Mouse (Mus musculus) liver, embryonic 16.5 days (tissue): ENCODE measurements around the gene Trim7. TPM values are rescaled to one million over a fixed set of nuclear protein-coding genes. Genes with fewer than 3 reads are reported as not detected.
"Not testable (repeated sequence)": the region's sequence is repeated elsewhere in the genome, so short reads cannot be mapped to it uniquely, and the experiment has no call there.

Experiments used
- ATAC-seq: fragments of 200-750 bp; cut with Nextera tagmentation; 2 replicates; pipeline ENCODE4 v1.8.0; 2017; ENCODE audit warnings: low read depth, mild to moderate bottlenecking, moderate number of reproducible peaks, moderate library complexity
- H3K27ac ChIP-seq: fragments of 300-500 bp; sonication (generic); 2 replicates; pipeline ENCODE4 v1.5.1; 2014; ENCODE audit warnings: mild to moderate bottlenecking, low read length
- H3K27me3 ChIP-seq: fragments of 300-500 bp; sonication (generic); 2 replicates; pipeline ENCODE4 v1.6.1; 2014; ENCODE audit warnings: low read depth, low read length, mixed read lengths; ENCODE audit not compliant: control insufficient read depth, insufficient read depth
- H3K36me3 ChIP-seq: fragments of 300-500 bp; sonication (generic); 2 replicates; pipeline ENCODE4 v1.6.1; 2014; ENCODE audit warnings: mild to moderate bottlenecking; ENCODE audit not compliant: control insufficient read depth, insufficient read depth
- H3K4me1 ChIP-seq: fragments of 300-500 bp; sonication (generic); 2 replicates; pipeline ENCODE4 v1.6.1; 2014; ENCODE audit warnings: low read depth, low read length, mixed read lengths; ENCODE audit not compliant: control insufficient read depth
- H3K4me2 ChIP-seq: fragments of 300-500 bp; sonication (generic); 2 replicates; pipeline ENCODE4 v1.6.1; 2014; ENCODE audit warnings: low read depth, low read length, mixed read lengths
- H3K4me3 ChIP-seq: fragments of 300-500 bp; sonication (generic); 2 replicates; pipeline ENCODE4 v1.5.1; 2014; ENCODE audit warnings: low read depth, mild to moderate bottlenecking, low read length
- H3K9ac ChIP-seq: fragments of 300-500 bp; sonication (generic); 2 replicates; pipeline ENCODE4 v1.6.1; 2014; ENCODE audit warnings: low read depth, low read length
- H3K9me3 ChIP-seq: fragments of 300-500 bp; sonication (generic); replicated peaks from 2 replicates; pipeline ENCODE4 v1.6.1; 2016; ENCODE audit warnings: low read length; ENCODE audit not compliant: control insufficient read depth
- WGBS: fragments of 180-500 bp; shearing (Covaris S2); extraction: QIAGEN DNeasy Blood & Tissue Kit; methylation state at CpG from one replicate; pipeline ENCODE4 v1.1.7; 2014; ENCODE audit not compliant: insufficient replicate concordance; 5-methylcytosine and 5-hydroxymethylcytosine counted together
- polyA plus RNA-seq: library from polyadenylated mRNA; unstranded; fragments of >200 nt; fragmentation: Nextera tagmentation; extraction: Ambion mirVana; gene quantifications from 2 replicates; pipeline ENCODE4 v1.2.1, GENCODE M21; 2015

Gene Trim7
- 0.11 and 0.14 TPM in 2 replicates for polyA plus RNA-seq

DNA sequence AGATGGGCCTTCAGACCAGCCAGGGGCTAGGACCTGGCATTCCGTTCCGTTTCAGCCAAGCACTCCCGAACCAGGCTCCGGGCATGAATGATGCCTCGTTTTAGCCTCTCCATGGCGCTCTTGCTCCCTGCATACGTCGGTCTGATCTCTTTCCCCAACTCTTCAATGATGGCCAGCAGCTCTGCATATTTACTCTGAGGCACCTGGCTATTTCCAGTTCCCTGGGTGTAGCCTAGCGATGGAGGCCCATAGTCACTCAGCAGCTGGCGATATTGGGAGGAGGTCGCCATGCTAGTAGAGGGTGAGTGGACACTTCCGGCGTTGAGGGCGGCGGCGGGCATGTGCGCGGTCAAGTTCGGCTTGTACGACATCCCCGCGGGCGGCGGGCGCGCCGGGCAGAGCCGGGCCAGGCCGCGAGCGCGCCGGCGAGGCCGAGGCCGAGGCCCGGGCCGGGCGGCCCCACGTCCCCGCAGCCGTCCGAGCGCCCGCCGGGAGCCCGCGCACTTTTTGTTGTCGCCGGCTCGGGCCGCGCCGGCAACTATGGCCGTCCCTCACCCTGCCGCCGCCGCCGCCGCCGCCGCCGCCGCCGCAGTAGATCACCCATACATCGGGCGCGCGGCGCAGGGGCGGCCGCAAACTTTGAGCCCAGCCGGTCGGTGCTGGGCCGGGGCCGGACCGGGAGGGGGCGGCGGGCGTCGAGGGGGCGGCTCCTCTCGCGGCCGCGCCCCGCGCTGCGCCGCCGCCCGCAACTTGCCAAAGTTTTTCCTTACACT lies at the start of gene Trim7, which contains the start of gene Gm12184:
Gene Trim7 (plus strand): TSS at position 162 of the 773 bp plus-strand sequence.
Gene Gm12184 (minus strand): TSS at position 677 of the 773 bp plus-strand sequence.
- not testable (repeated sequence) for H3K36me3 ChIP-seq, H3K27ac ChIP-seq, H3K9me3 ChIP-seq
- Histone ChIP-seq H3K9ac (peak within 1 kb of the TSS; percentile 30), H3K4me2 (peak within 1 kb of the TSS; percentile 72), H3K4me3 (peak within 1 kb of the TSS; percentile 56), H3K4me1 (peaks cover 15% of the 10 kb centered on the region), H3K27me3 (peaks cover 21% of the 10 kb centered on the region)
- peak; percentile 81 for ATAC-seq
- WGBS: under 1% methylated on average over 48 of the region's 92 CpGs

DNA sequence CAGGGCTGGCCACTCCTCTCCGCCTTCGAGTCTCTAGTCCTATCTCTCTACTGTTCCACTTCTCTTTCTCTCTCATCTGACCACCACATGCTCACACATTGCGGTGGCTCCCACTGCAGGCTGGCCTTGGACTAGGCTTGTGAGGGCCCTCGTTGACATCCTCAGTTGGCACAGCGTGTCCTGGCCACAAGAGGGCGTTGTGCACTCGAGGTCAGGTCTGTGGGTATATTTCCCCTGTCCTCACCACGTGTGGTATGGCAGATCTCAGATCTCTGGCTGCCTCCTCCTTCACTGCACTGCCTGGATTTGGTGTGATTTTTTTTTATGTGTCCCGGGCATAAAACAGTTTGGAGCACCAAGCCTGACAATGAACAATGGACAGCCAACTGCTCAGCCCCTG lies 49.3 kb upstream of the Trim7 start:
- Histone ChIP-seq H3K4me3 (no peak overlapping the region), H3K27me3 (no peaks in the 10 kb centered on the region), H3K36me3 (no peaks in the 10 kb centered on the region), H3K4me2 (no peak overlapping the region), H3K9ac (no peak overlapping the region), H3K9me3 (no peaks in the 10 kb centered on the region), H3K4me1 (no peaks in the 10 kb centered on the region), H3K27ac (no peak overlapping the region)
- no peak for ATAC-seq
- 32% methylated on average over 9 of the region's 9 CpGs for WGBS

DNA sequence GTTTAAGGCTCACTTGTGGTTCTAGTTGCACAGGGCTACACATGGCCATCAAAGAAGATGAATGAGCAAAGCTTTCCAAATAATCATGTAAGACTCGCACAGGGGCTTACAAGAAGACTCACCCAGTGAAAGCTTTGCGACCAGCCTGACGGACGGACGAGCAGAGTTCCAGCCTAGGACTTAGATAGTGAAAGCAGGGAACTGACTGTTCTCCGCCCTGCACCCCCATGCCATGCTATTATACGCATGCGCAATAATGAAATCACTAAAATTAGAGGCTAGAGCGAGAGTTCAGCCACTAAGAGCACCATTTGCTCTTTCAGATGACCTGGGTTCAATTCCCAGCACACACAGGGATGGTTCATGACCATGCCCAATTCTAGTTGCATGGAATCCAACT lies 48.6 kb upstream of the Trim7 start:
- no peak overlapping the region for H3K4me3 ChIP-seq
- H3K27ac ChIP-seq: no peak overlapping the region
- H3K9me3 ChIP-seq: no peaks in the 10 kb centered on the region
- no peak overlapping the region for H3K4me2 ChIP-seq
- no peak overlapping the region for H3K9ac ChIP-seq
- H3K36me3 ChIP-seq: no peaks in the 10 kb centered on the region
- no peak for ATAC-seq
- no peaks in the 10 kb centered on the region for H3K4me1 ChIP-seq
- WGBS: 71% methylated on average over 9 of the region's 9 CpGs
- H3K27me3 ChIP-seq: no peaks in the 10 kb centered on the region

DNA sequence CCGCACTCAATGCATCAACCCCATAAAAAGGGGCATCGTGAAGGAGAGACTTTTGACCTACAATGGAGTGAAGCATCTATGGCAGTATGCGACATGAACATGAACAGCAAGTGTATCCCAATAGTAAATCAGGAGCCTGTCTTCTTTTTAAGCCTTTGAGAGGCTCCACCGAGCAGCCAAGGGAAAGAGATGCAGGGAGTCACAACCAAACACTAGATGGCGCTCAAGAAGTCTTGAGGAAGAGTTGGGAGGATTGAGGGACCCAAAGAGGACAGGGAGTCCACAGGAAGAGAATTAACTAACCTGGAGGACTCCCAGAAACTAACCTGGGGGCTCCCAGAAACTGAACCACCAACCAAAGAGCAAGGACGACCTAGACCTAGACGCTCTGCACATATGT lies 46.5 kb upstream of the Trim7 start:
- Histone ChIP-seq H3K36me3 (no peaks in the 10 kb centered on the region), H3K9ac (no peak overlapping the region), H3K4me3 (no peak overlapping the region), H3K27me3 (no peaks in the 10 kb centered on the region), H3K9me3 (no peaks in the 10 kb centered on the region), H3K4me1 (no peaks in the 10 kb centered on the region), H3K27ac (no peak overlapping the region), H3K4me2 (no peak overlapping the region)
- ATAC-seq: no peak
- 33% methylated on average over 7 of the region's 7 CpGs for WGBS

DNA sequence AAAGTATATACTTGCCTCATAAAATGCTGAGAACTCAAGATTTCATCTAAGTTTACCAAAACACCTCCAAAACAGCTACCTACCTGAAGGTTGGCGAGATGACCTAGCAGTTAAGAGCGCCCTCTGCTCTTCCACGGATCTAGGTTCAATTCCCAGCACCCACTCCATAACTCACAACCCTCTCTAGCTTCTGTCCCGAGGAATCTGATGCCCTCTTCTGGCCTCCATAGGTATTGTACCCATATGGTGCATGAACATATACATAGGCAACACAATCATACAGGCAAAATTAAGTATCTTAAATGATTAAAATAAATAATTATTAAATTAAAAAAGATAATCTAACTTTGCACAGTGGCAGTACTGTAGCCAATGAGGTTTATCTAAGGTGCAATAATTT lies 43.7 kb upstream of the Trim7 start:
- Histone ChIP-seq H3K4me1 (no peaks in the 10 kb centered on the region), H3K27me3 (no peaks in the 10 kb centered on the region), H3K4me2 (no peak overlapping the region), H3K4me3 (no peak overlapping the region), H3K9me3 (no peaks in the 10 kb centered on the region), H3K27ac (no peak overlapping the region), H3K9ac (no peak overlapping the region), H3K36me3 (no peaks in the 10 kb centered on the region)
- WGBS: 71% methylated on average over 4 of the region's 4 CpGs
- ATAC-seq: no peak

DNA sequence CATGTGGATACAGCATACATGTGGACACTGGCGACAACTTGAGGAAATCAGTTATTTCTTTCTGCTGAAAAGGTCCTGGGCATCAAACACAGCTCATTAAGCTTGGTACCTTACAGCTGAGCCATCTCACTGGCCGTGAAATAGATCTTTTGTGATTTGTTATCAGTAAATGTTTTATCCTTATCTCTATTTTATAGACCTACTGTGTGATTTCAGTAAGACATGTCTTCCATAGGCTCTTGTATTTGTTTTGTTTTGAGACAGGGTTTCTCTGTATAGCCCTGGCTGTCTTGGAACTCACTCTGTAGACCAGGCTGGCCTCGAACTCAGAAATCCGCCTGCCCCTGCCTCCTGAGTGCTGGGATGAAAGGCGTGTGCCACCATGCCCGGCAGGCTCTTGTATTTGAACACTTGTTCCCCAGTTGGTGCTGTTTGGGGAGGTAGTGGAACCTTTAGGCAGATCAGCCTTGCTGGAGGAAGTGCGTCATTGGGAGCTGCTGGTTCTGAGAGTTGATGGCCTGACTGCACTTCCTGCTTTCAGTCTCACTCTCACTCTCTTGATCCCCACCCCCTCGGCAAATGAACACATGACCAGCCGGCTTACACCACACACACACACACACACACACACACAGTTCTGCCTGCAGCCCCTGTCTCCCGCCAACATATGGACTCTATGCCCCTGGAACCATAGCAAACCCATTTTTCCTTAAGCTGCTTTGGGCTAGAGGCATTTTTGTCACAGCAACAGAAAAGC lies 38.3 kb upstream of the Trim7 start:
- H3K36me3 ChIP-seq: no peaks in the 10 kb centered on the region
- H3K27me3 ChIP-seq: no peaks in the 10 kb centered on the region
- no peak overlapping the region for H3K9ac ChIP-seq
- peak overlapping the region; percentile 65 for H3K4me2 ChIP-seq
- WGBS: 39% methylated on average over 10 of the region's 10 CpGs
- peak overlapping the region; percentile 56 for H3K4me3 ChIP-seq
- ATAC-seq: peak; percentile 63
- H3K9me3 ChIP-seq: no peaks in the 10 kb centered on the region
- no peak overlapping the region for H3K27ac ChIP-seq
- H3K4me1 ChIP-seq: peaks cover 14% of the 10 kb centered on the region

DNA sequence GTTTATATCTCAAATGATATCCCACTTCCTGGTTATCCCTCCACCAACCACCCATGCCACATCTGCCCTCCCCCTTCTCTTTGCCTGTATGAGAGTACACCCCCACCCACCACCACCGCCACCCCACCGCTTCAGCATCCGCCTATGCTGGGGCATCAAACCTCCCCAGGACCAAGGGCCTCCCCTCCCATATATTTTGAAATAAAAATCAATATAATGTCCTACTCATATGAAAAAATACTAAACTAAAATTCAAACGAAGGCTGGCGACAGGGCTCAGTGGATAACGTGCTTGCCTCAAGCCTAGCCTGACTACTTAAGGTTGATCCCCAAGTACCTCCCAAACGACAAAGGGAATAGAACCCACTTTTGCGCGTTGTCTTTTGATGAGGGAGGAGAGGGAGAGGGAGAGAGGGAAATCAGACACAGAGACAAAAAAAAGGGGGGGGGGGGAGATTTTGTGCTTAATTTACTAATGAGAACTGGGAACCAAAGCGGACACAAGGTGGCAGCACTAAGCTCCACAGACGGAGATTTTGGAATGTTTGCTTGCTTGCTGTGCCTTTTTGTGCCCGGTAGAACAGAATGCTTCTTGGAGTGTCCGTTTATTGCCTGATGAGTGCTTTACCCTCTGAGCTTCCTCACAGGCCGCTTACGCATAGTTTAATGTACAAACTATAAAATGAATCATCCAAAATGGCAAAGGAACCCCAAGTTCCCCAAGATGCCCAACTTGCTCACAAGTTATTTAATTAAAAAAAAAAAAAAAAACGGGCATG lies 37.4 kb upstream of the Trim7 start:
- no peaks in the 10 kb centered on the region for H3K36me3 ChIP-seq
- peaks cover 14% of the 10 kb centered on the region for H3K4me1 ChIP-seq
- H3K27ac ChIP-seq: no peak overlapping the region
- peak overlapping the region; percentile 65 for H3K4me2 ChIP-seq
- peak overlapping the region; percentile 29 for H3K9ac ChIP-seq
- no peaks in the 10 kb centered on the region for H3K9me3 ChIP-seq
- ATAC-seq: no peak
- 4% methylated on average over 16 of the region's 16 CpGs for WGBS
- no peaks in the 10 kb centered on the region for H3K27me3 ChIP-seq
- peak overlapping the region; percentile 56 for H3K4me3 ChIP-seq

DNA sequence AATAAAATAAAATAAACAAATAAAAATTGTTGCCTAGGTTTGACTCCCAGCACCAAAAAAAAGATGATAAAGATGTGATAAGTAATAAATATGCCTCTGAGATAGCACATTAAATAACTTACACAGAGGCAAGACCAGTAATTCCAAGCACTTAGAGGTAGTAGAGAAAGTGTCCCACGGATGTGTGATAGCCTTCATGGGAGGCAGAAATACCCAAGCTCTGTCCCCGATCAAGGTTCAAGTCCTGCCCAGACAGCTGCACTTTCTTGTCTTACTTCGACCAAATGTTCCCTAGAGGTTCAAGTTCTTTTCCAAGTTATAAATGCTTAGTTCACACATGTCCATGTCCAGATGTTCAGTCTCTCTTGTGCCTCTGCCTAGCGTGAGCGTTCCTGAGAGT lies 36.7 kb upstream of the Trim7 start:
- ATAC-seq: no peak
- peaks cover 14% of the 10 kb centered on the region for H3K4me1 ChIP-seq
- no peaks in the 10 kb centered on the region for H3K36me3 ChIP-seq
- H3K9me3 ChIP-seq: no peaks in the 10 kb centered on the region
- no peak overlapping the region for H3K4me2 ChIP-seq
- WGBS: 75% methylated on average over 5 of the region's 5 CpGs
- H3K27ac ChIP-seq: no peak overlapping the region
- H3K27me3 ChIP-seq: no peaks in the 10 kb centered on the region
- no peak overlapping the region for H3K4me3 ChIP-seq
- no peak overlapping the region for H3K9ac ChIP-seq
